Mouse (Mus musculus): ENCODE results near the gene Hist1h2ap. TPM values are rescaled to one million over a fixed set of nuclear protein-coding genes. Genes with fewer than 3 reads are reported as not detected.
"Not testable (repeated sequence)": the region's sequence is repeated elsewhere in the genome, so short reads cannot be mapped to it uniquely, and the experiment has no call there.

Gene Hist1h2ap
- polyA plus RNA-seq, 1 experiment from 2014 or later = 4,825 TPM

GRCm38 (mm10) chr13:21797163-21797562, 36.1 kb downstream of the Hist1h2ap start:
- H3K4me1 ChIP-seq; H3K27me3 ChIP-seq; H3K4me3 ChIP-seq; ATAC-seq (ENCODE audit: insufficient number of reproducible peaks, insufficient read depth, low FRiP score, low TSS enrichment); H3K27ac ChIP-seq; H3K9me3 ChIP-seq; H3K9ac ChIP-seq; H3K36me3 ChIP-seq; H3K4me2 ChIP-seq (replicated peaks): not testable (repeated sequence)

GRCm38 (mm10) chr13:21795584-21795983, 37.7 kb downstream of the Hist1h2ap start:
- Histone ChIP-seq H3K4me2 (replicated peaks) (no peak overlapping the region), H3K36me3 (no peaks in the 10 kb centered on the region), H3K4me3 (no peak overlapping the region), H3K4me1 (peaks cover 3% of the 10 kb centered on the region; the same call in 1 of the 2 replicates), H3K27me3 (no peaks in the 10 kb centered on the region), H3K9me3 (no peaks in the 10 kb centered on the region), H3K27ac (no peak overlapping the region), H3K9ac (no peak overlapping the region)
- WGBS = 90% methylated on average over 7 of the region's 7 CpGs
- ATAC-seq (ENCODE audit: insufficient number of reproducible peaks, insufficient read depth, low FRiP score, low TSS enrichment) = no peak

GRCm38 (mm10) chr13:21790601-21791283, 42.6 kb downstream of the Hist1h2ap start:
- H3K27me3 ChIP-seq = no peaks in the 10 kb centered on the region
- 11% methylated on average over 16 of the region's 18 CpGs for WGBS
- peaks cover 17% of the 10 kb centered on the region for H3K4me1 ChIP-seq
- peak overlapping the region; percentile 41; the same call in 1 of the 2 replicates for H3K9ac ChIP-seq
- peak overlapping the region; percentile 3; the same call in 1 of the 2 replicates for H3K27ac ChIP-seq
- H3K4me2 ChIP-seq (replicated peaks) = peak overlapping the region; percentile 36
- no peaks in the 10 kb centered on the region for H3K9me3 ChIP-seq
- peak overlapping the region; percentile 23; the same call in 1 of the 2 replicates for H3K4me3 ChIP-seq
- no peak for ATAC-seq (ENCODE audit: insufficient number of reproducible peaks, insufficient read depth, low FRiP score, low TSS enrichment)
- no peaks in the 10 kb centered on the region for H3K36me3 ChIP-seq

GRCm38 (mm10) chr13:21789925-21790324, 43.4 kb downstream of the Hist1h2ap start:
- WGBS = 63% methylated on average over 6 of the region's 6 CpGs
- Histone ChIP-seq H3K4me3 (no peak overlapping the region), H3K9ac (no peak overlapping the region), H3K27ac (no peak overlapping the region), H3K4me1 (peaks cover 20% of the 10 kb centered on the region), H3K4me2 (replicated peaks) (no peak overlapping the region), H3K27me3 (no peaks in the 10 kb centered on the region), H3K36me3 (no peaks in the 10 kb centered on the region), H3K9me3 (no peaks in the 10 kb centered on the region)
- ATAC-seq (ENCODE audit: insufficient number of reproducible peaks, insufficient read depth, low FRiP score, low TSS enrichment) = no peak

- peak overlapping the region; percentile 88 for H3K27ac ChIP-seq
- H3K9me3 ChIP-seq = no peaks in the 10 kb centered on the region
- H3K36me3 ChIP-seq = no peaks in the 10 kb centered on the region
- peak overlapping the region; percentile 36 for H3K4me3 ChIP-seq
- H3K9ac ChIP-seq = 0 out of 2 replicates have a peak overlapping the region, but pooled peaks have one; percentile 38
- peak overlapping the region; percentile 46 for H3K4me2 ChIP-seq (replicated peaks)
- peak; percentile 7; the same call in 1 of the 2 replicates for ATAC-seq (ENCODE audit: insufficient number of reproducible peaks, insufficient read depth, low FRiP score, low TSS enrichment)
- 11% methylated on average over 16 of the region's 21 CpGs for WGBS
- no peaks in the 10 kb centered on the region for H3K27me3 ChIP-seq
- H3K4me1 ChIP-seq = peaks cover 27% of the 10 kb centered on the region
Observed at GRCm38 (mm10) chr13:21787760-21788593, 45.3 kb downstream of the Hist1h2ap start.

- not testable (repeated sequence) for H3K36me3 ChIP-seq, H3K9me3 ChIP-seq, H3K27me3 ChIP-seq
- peak within 1 kb of the TSS; percentile 55 for H3K4me2 ChIP-seq (replicated peaks)
- peak within 1 kb of the TSS; percentile 91 for H3K27ac ChIP-seq
- peak within 1 kb of the TSS; percentile 36 for H3K4me3 ChIP-seq
- H3K4me1 ChIP-seq = peaks cover 27% of the 10 kb centered on the region
- H3K9ac ChIP-seq = peak within 1 kb of the TSS; percentile 45
- under 1% methylated on average over 39 of the region's 63 CpGs for WGBS
- ATAC-seq (ENCODE audit: insufficient number of reproducible peaks, insufficient read depth, low FRiP score, low TSS enrichment) = peak; percentile 92
Observed at GRCm38 (mm10) chr13:21786899-21787629, 46.2 kb downstream of the Hist1h2ap start, which contains the start of the genes Hist1h2an and Hist1h2bp. Gene Hist1h2an (minus strand): TSS chr13:21787218. Gene Hist1h2bp (plus strand): TSS chr13:21787461.

- WGBS = 5% methylated on average over 8 of the region's 8 CpGs
- H3K9ac ChIP-seq = peak overlapping the region; percentile 45
- H3K9me3 ChIP-seq = no peaks in the 10 kb centered on the region
- peak overlapping the region; percentile 55 for H3K4me2 ChIP-seq (replicated peaks)
- H3K36me3 ChIP-seq = no peaks in the 10 kb centered on the region
- no peak for ATAC-seq (ENCODE audit: insufficient number of reproducible peaks, insufficient read depth, low FRiP score, low TSS enrichment)
- H3K4me1 ChIP-seq = peaks cover 27% of the 10 kb centered on the region
- peak overlapping the region; percentile 36 for H3K4me3 ChIP-seq
- H3K27me3 ChIP-seq = no peaks in the 10 kb centered on the region
- H3K27ac ChIP-seq = peak overlapping the region; percentile 91
Observed at GRCm38 (mm10) chr13:21786189-21786898, 47.0 kb downstream of the Hist1h2ap start.

- Histone ChIP-seq H3K4me3 (0 out of 2 replicates have a peak overlapping the region, but pooled peaks have one; percentile 45), H3K4me2 (replicated peaks) (peak overlapping the region; percentile 49), H3K36me3 (no peaks in the 10 kb centered on the region), H3K27ac (peak overlapping the region; percentile 95), H3K9ac (peak overlapping the region; percentile 30; the same call in 1 of the 2 replicates), H3K9me3 (no peaks in the 10 kb centered on the region), H3K27me3 (no peaks in the 10 kb centered on the region), H3K4me1 (peaks cover 23% of the 10 kb centered on the region)
- WGBS = 31% methylated on average over 6 of the region's 6 CpGs
- ATAC-seq (ENCODE audit: insufficient number of reproducible peaks, insufficient read depth, low FRiP score, low TSS enrichment) = no peak
Observed at GRCm38 (mm10) chr13:21784311-21784710, 49.0 kb downstream of the Hist1h2ap start.

- Histone ChIP-seq H3K4me2 (replicated peaks) (peak overlapping the region; percentile 49), H3K27me3 (no peaks in the 10 kb centered on the region), H3K36me3 (no peaks in the 10 kb centered on the region), H3K9me3 (no peaks in the 10 kb centered on the region), H3K4me1 (peaks cover 23% of the 10 kb centered on the region), H3K4me3 (peak overlapping the region; percentile 45), H3K27ac (peak overlapping the region; percentile 95), H3K9ac (peak overlapping the region; percentile 30; the same call in 1 of the 2 replicates)
- 3% methylated on average over 9 of the region's 9 CpGs for whole genome bisulfite sequencing
- no peak for ATAC-seq (ENCODE audit: insufficient number of reproducible peaks, insufficient read depth, low FRiP score, low TSS enrichment)
Observed at GRCm38 (mm10) chr13:21783734-21784161, 49.6 kb downstream of the Hist1h2ap start.

- Histone ChIP-seq H3K27ac (peak within 1 kb of the TSS; percentile 95), H3K4me1 (peaks cover 19% of the 10 kb centered on the region), H3K36me3 (no peaks in the 10 kb centered on the region), H3K9me3 (no peaks in the 10 kb centered on the region), H3K4me2 (replicated peaks) (peak within 1 kb of the TSS; percentile 78), H3K27me3 (no peaks in the 10 kb centered on the region), H3K9ac (peak within 1 kb of the TSS; percentile 54; the same call in 1 of the 2 replicates), H3K4me3 (peak within 1 kb of the TSS; percentile 45)
- WGBS = 0% methylated on average over 15 of the region's 20 CpGs
- peak; percentile 79 for ATAC-seq (ENCODE audit: insufficient number of reproducible peaks, insufficient read depth, low FRiP score, low TSS enrichment)
Observed at GRCm38 (mm10) chr13:21783255-21783617, 50.1 kb downstream of the Hist1h2ap start, which contains the start of gene Hist1h3i. Gene Hist1h3i (minus strand): TSS chr13:21783370.

Data from embryonic facial prominence, embryonic 12.5 days (tissue).